Mouse (Mus musculus) kidney, adult 11 months (tissue): ENCODE data around the gene Hist2h2aa2.
"Not testable (repeated sequence)": the region's sequence is repeated elsewhere in the genome, so short reads cannot be mapped to it uniquely, and the experiment has no call there.

Source experiments
- DNase-seq: peaks from one replicate; pipeline ENCODE4 v3.0.0; 2022

Hist2h2aa2 gene

DNA sequence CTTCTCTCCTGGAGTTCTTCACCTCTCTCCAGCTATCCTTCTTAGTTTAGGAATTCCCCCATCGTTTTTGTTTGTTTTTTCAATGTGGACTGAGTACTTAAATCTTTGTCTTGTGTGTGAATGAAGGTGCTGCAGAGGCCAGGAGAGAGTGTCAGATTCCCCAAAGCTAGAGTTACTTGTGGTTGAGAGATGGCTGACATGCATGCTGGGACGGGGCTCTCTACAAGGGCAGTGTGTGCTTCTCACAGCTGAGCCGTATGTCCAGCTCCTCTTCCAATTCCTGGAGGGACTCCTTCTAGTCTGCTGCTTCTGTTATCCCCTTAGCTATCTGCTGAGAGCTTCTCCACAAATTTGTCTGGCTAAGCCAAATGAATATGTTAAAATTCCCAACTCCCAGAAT lies 4.2 kb downstream of the Hist2h2aa2 start:
- no peak for DNase-seq

GRCm38 (mm10) chr3:96234914-96235313 lies 5.2 kb downstream of the Hist2h2aa2 start:
- DNase-seq = no peak

GRCm38 (mm10) chr3:96231758-96232120 lies 8.3 kb downstream of the Hist2h2aa2 start:
- DNase-seq = no peak

DNA sequence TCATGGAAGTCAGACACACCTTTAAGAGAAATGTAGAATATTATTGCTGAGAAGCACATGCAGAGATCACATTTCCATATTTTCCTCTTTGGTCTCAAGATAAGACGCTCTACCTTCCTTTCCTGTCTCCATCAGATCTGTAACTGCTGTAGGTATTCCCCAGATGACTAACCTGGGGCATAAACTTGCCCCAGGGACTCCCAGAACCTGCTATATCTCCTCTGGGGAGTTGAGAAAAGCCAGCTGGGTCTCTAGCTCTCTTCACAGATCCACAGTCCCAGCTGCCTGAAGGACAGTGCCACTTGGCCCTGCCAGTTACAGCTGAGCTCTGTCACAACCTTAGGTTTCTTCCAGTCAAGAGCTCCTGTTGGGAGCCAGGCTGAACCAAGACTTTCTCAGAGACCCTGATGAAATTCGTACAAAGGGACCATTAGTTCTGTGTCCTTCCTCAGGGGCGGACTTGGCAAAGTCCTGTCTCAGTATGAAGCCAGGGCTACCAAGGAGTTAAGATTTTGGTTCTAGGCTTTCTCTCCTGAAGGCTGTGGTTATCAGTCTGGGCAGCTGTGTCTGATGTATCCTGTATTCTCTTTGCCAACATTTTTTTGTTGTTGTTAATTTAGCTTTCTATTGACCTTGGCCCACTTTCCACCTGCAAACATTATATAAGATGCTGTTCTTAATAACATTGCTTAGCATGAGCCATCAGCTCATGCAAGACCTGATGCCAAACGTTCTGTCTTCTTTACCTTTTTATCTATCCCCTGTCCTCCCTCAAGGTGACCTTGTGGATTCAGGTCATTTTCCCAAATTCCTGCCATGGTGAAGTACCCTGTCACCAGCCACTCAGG lies 8.9 kb downstream of the Hist2h2aa2 start:
- no peak for DNase-seq

GRCm38 (mm10) chr3:96230404-96230803 lies 9.7 kb downstream of the Hist2h2aa2 start:
- no peak for DNase-seq

DNA sequence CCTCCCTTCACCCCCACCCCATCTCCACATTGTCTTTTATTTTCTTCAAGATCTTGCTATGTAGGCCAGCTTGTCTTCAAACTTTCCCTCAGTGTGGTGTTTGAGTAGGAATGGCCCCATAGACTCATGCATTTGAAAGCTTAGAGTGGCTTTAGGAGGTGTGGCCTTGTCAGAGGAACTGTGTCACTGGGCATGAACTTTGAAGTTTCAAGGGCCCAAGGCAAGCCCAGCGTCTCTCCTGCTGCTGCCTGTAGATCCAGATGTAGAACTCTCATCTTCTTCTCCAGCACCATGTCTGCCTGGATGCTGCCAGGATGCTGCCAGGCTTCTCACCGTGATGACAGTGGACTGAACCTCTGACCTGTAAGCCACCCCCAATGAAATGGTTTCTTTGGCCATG lies 11.2 kb downstream of the Hist2h2aa2 start:
- no peak for DNase-seq

DNA sequence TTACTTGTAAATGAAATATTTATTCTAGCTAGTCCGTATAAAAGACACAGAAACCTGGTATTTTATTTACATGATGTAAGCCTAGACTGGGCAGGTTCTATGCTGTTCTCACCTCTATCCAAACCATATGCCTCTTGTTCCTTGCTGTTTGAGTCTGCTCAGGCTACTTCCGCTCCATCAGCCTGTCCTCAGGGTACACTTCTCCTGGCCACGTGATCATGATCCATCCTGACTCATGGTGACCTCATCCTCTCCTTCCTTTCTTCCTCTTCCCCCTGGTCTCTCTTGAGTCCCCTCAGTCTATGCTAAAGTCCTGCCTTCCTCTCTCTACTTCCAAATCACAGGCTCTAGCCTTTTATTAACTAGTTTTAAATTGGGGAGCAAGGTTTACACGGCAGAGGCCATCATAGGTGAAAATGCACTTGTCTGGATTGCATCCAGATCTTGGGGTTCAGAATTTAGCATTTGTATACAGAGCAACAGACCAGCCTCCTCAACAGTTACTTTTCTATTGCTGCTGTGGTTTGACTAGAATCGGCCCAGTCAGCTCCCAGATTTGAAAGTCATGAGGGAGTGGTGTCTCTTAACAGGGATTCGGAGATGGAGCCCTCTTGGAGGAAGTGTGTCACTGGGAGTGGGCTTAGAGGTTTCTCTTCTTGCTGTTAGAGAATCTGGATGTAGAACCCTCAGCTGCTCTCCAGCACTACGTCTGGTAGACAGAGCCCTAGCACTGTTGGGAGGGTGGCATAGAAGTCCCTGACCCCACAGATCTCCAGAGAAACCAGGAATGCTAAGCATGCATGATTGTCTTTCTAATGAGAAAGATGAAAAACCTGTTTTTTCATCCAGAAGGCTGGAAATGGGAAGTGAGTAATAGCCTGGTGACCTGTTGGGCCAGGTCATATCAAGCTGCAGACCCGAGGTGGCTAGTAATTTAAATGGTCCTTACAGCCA lies 13.1 kb downstream of the Hist2h2aa2 start:
- no peak for DNase-seq

DNA sequence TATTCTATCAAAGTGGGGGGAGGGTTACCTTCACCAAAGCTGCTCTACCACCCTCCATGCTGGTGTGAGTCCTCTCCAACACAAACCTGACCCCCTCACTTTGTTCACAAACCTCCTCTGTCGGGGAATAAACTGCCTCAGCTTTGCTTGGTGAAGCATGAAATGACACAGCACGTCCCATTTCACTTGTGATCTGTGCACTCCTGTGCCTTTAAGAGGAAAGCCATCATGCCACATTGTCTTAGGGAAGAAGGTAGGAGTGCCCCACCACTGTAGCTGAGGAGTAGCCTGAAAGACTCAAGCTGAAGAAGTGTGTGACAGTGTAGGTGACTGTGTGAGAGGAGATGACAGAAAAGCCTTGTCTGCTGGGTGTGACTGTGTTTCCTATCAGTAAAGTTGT lies 14.7 kb downstream of the Hist2h2aa2 start:
- no peak for DNase-seq

- DNase-seq = no peak
These were observed 17.3 kb downstream of the Hist2h2aa2 start for GRCm38 (mm10) chr3:96222774-96223173.

DNA sequence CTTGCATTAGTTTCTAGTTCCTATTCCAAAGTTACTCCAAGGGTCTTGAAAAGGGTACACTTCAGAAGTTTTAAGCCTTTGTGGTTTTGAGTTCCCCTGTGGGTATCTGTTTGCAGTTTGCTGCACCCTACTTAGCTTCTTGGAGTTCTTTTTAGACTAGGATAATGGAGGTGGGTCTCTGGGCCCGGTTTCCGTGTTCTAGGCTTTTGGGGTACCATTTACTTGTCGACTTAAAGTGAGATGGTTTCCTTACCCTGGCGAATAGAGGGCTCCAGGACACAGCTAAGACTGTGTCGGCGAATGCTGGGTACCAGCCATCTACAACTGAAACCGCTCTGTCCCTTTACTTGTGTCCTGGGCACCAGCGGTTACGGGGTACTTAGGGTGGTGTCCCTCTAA lies 18.4 kb downstream of the Hist2h2aa2 start:
- no peak for DNase-seq

DNA sequence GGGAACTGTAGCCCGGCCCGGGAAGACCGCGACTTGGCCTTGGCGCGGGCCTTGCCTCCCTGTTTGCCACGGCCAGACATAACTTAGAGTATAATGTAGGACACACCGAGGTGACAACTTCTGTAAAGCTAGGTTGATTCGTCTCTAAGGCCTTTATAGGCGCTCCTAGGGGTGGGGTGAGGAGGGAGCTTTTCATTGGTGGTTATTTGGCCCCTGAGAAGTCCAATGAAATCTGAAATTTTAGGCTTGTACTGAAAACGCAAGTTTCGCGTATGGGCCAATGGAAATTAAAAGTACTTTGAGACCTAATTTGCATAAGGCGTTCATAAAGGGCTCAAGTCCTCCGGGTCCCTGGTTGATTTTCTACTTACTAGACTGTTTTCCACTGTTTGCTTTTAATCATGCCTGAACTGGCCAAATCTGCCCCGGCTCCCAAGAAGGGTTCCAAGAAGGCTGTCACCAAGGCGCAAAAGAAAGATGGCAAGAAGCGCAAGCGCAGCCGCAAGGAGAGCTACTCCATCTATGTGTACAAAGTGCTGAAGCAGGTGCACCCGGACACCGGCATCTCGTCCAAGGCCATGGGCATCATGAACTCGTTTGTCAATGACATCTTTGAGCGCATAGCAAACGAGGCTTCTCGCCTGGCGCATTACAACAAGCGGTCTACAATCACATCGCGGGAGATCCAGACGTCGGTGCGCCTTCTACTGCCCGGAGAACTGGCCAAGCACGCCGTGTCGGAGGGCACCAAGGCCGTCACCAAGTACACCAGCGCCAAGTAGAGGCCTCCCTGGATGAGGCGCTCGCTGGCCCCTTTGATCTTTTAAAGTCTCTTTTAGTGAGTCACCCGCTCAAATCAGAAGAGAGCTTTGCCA lies 19.1 kb downstream of the Hist2h2aa2 start, which contains the start of the genes Hist2h2ac and Hist2h2be:
TSS of gene Hist2h2ac (minus strand) at position 116 of the 875 bp plus-strand sequence.
TSS of gene Hist2h2be (plus strand) at position 355 of the 875 bp plus-strand sequence.
- DNase-seq = peak; percentile 93

- DNase-seq = not testable (repeated sequence)
These were observed 19.8 kb downstream of the Hist2h2aa2 start for GRCm38 (mm10) chr3:96220131-96220764.

- peak; percentile 83 for DNase-seq
These were observed 20.4 kb downstream of the Hist2h2aa2 start, which contains the start of the genes Bola1 and Hist2h2ab for GRCm38 (mm10) chr3:96219661-96220130. Gene Bola1 (minus strand): TSS chr3:96219709. Gene Hist2h2ab (plus strand): TSS chr3:96219865.

- peak; percentile 37 for DNase-seq
These were observed 20.9 kb downstream of the Hist2h2aa2 start for GRCm38 (mm10) chr3:96219191-96219641.

GRCm38 (mm10) chr3:96209242-96209641 lies 30.8 kb downstream of the Hist2h2aa2 start:
- no peak for DNase-seq

DNA sequence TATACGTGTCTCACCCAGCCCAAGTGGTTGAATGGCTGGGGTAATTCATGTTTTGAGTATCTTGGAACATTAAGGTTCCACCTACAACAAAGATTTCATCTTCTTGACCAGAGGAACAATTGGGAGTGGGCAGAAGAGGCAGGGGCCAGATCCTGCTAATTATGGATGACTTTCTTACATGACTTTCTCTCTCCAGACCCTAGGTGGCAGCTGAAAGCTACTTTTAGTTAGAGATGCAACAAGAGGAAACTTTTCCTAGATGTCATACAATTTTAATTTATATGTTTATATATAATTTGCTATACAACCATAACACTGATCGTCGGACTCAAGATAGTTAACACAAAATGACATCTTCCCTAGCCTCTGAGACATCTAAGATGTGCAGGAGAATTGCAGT lies 32.3 kb downstream of the Hist2h2aa2 start:
- no peak for DNase-seq

DNA sequence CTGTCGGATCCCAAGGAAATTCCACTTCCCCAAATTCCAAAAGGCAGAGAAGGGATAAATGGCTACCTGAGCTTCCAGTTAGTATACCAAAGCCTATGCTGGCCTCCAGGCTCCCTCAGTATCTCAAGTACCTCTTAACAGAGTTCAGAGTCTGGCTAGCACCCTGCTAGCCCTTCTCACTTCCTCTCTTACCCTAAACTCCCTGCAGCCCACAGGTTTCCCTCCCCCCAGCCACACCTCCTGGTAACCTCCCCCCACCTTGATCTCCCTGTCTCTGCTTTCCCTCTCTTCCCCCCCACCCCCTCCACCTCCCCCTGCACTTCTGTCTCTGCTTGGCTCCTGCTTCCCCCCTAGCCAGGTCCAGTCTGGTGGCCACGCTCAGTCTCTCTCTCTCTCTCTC lies 40.3 kb downstream of the Hist2h2aa2 start:
- no peak for DNase-seq

DNA sequence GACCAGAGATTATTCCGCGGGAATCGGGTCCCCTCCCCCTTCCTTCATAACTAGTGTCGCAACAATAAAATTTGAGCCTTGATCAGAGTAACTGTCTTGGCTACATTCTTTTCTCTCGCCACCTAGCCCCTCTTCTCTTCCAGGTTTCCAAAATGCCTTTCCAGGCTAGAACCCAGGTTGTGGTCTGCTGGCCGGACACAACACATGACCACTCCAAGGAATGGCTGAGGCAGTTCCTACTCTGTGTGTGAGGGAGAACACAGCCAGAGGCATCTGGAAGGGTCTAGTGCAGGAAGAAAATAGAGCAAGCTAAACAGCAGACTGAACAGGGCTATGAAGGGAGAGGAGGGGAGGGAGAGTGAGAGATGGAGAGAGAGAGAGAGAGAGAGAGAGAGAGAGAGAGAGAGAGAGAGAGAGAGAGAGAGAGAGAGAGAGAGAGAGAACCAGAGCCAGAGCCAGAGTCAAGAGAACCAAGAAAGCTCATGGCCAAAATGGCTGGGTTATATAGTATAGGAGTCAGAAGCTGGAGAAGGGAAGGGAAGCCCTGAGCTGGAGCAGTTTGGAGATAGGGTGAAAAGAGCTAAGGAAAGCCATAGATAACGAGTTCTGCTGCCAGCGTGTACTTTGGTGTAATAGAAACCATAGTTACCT lies 41.4 kb downstream of the Hist2h2aa2 start:
- DNase-seq = not testable (repeated sequence)

GRCm38 (mm10) chr3:96198181-96198580 lies 41.9 kb downstream of the Hist2h2aa2 start:
- peak; percentile 46 for DNase-seq

- DNase-seq = peak; percentile 89
These were observed 42.8 kb downstream of the Hist2h2aa2 start for GRCm38 (mm10) chr3:96197129-96197749.
